Mouse (Mus musculus) lung, postnatal 0 days (tissue): ENCODE data around the gene Hipk2.

ENCODE experiments used
- CTCF ChIP-seq: IDR thresholded peaks from 2 replicates; pipeline ENCODE4 v1.5.1; 2016; ENCODE audit warnings: antibody characterized with exemption, mild to moderate bottlenecking
- EP300 ChIP-seq: IDR thresholded peaks from 2 replicates; pipeline ENCODE4 v1.6.1; 2016; ENCODE audit warnings: antibody characterized with exemption, mild to moderate bottlenecking, control low read depth

- TF ChIP-seq CTCF: no peak
- no peak for TF ChIP-seq EP300
Observed at GRCm38 (mm10) chr6:38753025-38753424, 122.9 kb downstream of the Hipk2 start.
